Mouse (Mus musculus) heart, embryonic 13.5 days (tissue): Measurements from ENCODE around the gene Sash1. TPM values are rescaled to one million over a fixed set of nuclear protein-coding genes. Genes with fewer than 3 reads are reported as not detected.
A peak's percentile ranks its signal among the peaks of the same experiment; 100 is the strongest.

ENCODE experiments used
- ATAC-seq: fragments of 200-750 bp; cut with Nextera tagmentation; 2 replicates; pipeline ENCODE4 v1.8.0; 2017; ENCODE audit warnings: moderate TSS enrichment; ENCODE audit not compliant: insufficient number of reproducible peaks, low FRiP score, low TSS enrichment; ENCODE audit errors: extremely low read depth
- H3K27ac ChIP-seq: fragments of 300-500 bp; sonication (generic); replicated peaks from 2 replicates; pipeline ENCODE4 v1.5.1; 2015; ENCODE audit warnings: moderate library complexity, mild to moderate bottlenecking, inconsistent platforms
- H3K27me3 ChIP-seq: fragments of 300-500 bp; sonication (generic); replicated peaks from 2 replicates; pipeline ENCODE4 v1.6.1; 2015; ENCODE audit warnings: mild to moderate bottlenecking, inconsistent platforms
- H3K36me3 ChIP-seq: fragments of 300-500 bp; sonication (generic); 2 replicates; pipeline ENCODE4 v1.6.1; 2015; ENCODE audit warnings: mild to moderate bottlenecking, inconsistent platforms
- H3K4me1 ChIP-seq: fragments of 300-500 bp; sonication (generic); 2 replicates; pipeline ENCODE4 v1.6.1; 2015; ENCODE audit warnings: inconsistent platforms
- H3K4me2 ChIP-seq: fragments of 300-500 bp; sonication (generic); 2 replicates; pipeline ENCODE4 v1.6.1; 2015; ENCODE audit warnings: inconsistent platforms, mild to moderate bottlenecking, moderate library complexity
- H3K4me3 ChIP-seq: fragments of 300-500 bp; sonication (generic); 2 replicates; pipeline ENCODE4 v1.5.1; 2015; ENCODE audit warnings: moderate library complexity, mild to moderate bottlenecking, inconsistent platforms
- H3K9ac ChIP-seq: fragments of 300-500 bp; sonication (generic); 2 replicates; pipeline ENCODE4 v1.6.1; 2015; ENCODE audit warnings: inconsistent platforms, mild to moderate bottlenecking, moderate library complexity
- H3K9me3 ChIP-seq: fragments of 300-500 bp; sonication (generic); 2 replicates; pipeline ENCODE4 v1.6.1; 2016; ENCODE audit warnings: inconsistent platforms
- WGBS: fragments of 180-500 bp; shearing (Covaris S2); methylation state at CpG from one replicate; pipeline ENCODE4 v1.1.7; 2015; ENCODE audit warnings: mixed read lengths; 5-methylcytosine and 5-hydroxymethylcytosine counted together
- polyA plus RNA-seq: library from polyadenylated mRNA; unstranded; fragments of >200 nt; fragmentation: Nextera tagmentation; extraction: Ambion mirVana; gene quantifications from 2 replicates; pipeline ENCODE4 v1.2.1, GENCODE M21; 2015

The Sash1 gene
- polyA plus RNA-seq: 3.3 and 3.5 TPM in 2 replicates

DNA sequence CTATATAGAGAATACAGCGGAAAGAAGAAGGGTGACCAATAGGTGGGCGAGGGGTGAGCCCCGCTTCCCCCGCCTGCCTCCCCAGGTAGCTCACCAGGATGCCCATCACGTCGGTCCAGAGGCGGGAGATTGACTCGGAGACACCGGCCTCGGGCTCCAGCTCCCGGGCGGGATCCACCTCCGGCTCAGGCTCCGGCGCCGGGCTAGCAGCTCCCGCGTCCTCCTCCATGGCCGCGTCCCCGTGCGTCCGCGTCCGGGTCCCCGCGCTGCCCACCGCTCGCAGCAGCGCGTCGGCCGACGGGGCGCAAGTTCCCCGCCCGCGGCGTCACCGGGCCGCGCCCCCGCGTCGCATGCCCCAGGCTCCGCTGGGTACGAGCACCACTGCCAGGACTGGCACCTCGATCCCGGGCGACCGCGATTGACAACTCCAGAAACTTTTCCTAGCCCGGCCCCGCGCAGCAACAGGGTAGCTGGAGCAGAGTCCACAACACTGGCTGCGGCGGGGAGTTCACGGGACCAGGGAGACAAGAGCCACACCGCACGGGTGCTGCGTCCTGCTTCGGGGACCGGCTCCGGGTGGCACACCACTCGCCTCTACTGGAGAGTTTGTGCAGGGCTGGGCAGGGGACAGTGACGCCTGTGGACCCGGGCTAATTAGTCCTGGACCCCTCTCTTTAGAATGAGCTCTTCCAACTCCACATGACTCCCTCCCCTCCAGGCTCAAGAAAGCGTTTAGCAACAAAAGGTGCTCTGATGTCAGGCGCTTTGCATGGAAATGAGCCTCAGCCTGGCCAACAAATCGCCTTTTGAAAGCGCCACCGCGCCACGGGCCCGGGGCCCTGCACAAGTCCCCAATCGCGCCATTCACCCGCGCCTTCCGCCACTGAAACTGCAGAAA is at the start of gene Sash1:
Sash1 (minus strand) TSS at position 441 of the 898 bp plus-strand sequence.
- Histone ChIP-seq H3K36me3 (no peaks in the 10 kb centered on the region), H3K9me3 (no peaks in the 10 kb centered on the region), H3K27me3 (no peaks in the 10 kb centered on the region), H3K27ac (peak within 1 kb of the TSS; percentile 96), H3K4me3 (peak within 1 kb of the TSS; percentile 79), H3K9ac (peak within 1 kb of the TSS; percentile 88), H3K4me1 (peaks cover 34% of the 10 kb centered on the region), H3K4me2 (peak within 1 kb of the TSS; percentile 72)
- WGBS: under 1% methylated on average over 80 of the region's 80 CpGs
- peak; percentile 82; the same call in 1 of the 2 replicates for ATAC-seq

DNA sequence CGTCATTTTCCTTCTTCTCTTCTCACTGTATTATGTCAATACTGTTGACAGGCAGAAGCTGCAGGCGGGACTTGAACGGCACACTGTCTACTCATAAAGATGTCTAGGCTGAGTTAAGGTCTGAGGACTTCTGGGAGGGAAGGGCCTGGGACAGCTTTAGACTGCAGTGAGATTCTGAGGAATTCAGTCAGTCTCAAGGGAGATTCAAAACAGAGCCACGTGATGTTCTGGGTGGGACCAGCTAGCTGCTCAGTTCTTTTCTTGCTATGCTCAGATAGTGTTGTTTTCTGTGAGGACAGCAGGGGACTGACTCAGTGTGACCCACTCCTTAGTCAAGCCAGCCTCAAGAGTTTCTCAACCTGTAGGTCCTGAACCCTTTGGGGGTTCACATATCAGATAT is 49.7 kb upstream of the Sash1 start:
- H3K27ac ChIP-seq: no peak overlapping the region
- no peak overlapping the region for H3K9ac ChIP-seq
- H3K36me3 ChIP-seq: no peaks in the 10 kb centered on the region
- ATAC-seq: no peak
- WGBS: 43% methylated on average over 4 of the region's 4 CpGs
- no peak overlapping the region for H3K4me2 ChIP-seq
- H3K4me1 ChIP-seq: peaks cover 6% of the 10 kb centered on the region; the same call in 1 of the 2 replicates
- H3K4me3 ChIP-seq: no peak overlapping the region
- no peaks in the 10 kb centered on the region for H3K27me3 ChIP-seq
- no peaks in the 10 kb centered on the region for H3K9me3 ChIP-seq

DNA sequence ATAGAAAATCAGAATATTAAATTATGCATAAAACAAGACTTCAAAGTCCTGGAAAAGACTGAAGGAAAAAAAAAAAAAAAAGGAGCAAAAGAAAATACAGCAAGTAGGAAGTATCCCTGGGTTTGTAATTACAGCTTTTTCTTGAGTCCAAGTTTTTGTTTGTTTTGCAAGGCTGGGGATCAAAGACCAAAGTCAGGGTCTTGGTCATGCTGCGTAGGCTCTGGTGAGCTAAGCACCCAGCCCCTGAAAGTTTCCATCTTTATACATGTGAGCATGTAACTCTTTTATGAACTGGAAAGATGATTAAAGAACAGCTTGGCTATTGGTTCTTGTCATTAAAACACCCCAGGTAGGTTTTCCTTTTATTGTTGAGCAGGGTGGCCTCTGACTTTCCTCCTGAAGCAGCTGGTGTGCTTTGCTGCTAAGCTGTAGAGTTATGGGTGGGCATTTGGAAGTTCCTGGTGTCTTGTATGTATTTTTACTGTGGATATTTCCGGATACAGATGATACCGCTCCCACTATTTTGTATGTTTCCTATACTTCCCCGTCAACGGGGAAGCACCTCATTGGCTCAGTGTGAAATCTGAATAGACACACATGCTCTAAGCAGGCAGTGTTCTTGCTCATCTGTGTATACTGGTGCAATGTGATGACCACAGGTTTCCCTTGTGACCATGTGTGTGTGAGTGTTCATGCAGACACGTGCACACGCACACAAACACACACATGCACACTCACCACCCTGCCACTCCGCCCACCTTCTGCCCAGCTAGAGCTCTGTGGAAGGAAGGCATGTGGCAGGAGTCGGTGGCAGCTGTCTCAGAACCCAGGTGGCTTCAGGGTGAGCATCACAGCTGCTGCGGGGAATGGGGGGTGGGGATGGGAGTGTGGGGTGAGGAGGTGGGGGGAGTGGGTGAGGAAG is 47.8 kb upstream of the Sash1 start:
- Histone ChIP-seq H3K4me2 (no peak overlapping the region), H3K9ac (no peak overlapping the region), H3K9me3 (no peaks in the 10 kb centered on the region), H3K4me3 (no peak overlapping the region), H3K4me1 (peaks cover 6% of the 10 kb centered on the region; the same call in 1 of the 2 replicates), H3K36me3 (no peaks in the 10 kb centered on the region), H3K27ac (no peak overlapping the region), H3K27me3 (no peaks in the 10 kb centered on the region)
- no peak for ATAC-seq
- 78% methylated on average over 10 of the region's 10 CpGs for WGBS

DNA sequence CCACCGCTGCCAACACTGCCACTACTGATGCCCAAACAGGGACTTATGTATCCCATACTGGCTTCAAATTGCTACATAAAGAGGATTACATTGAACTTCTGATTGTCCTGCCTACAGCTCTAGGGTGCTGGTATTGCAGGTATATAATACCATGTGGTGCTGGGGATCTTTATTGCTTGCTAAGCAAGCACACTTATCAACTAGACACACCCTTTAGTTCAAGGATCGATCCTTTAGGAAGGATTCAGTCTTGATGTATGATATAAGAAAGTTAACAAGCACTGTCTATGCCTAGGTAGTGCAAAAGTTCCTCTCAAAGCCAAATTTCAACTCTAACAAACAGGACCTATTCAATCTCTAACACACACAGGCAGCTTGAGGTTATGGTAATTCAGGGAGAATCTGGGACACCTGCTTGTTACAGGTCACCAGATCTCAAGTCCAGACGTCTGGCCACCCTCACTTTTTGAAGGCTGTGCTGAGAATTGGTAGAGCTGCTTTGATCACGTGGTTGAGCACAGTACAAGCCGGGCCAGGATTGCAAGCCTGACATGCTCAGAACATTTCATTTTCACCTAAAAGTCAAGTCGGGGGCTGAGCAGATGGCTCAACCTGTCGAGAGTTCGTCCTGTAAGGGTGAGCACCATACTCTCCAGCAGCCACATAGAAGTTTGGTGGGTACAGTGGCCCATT is 45.8 kb upstream of the Sash1 start:
- Histone ChIP-seq H3K4me1 (peaks cover 6% of the 10 kb centered on the region; the same call in 1 of the 2 replicates), H3K9me3 (no peaks in the 10 kb centered on the region), H3K27me3 (no peaks in the 10 kb centered on the region), H3K4me3 (no peak overlapping the region), H3K36me3 (no peaks in the 10 kb centered on the region), H3K4me2 (no peak overlapping the region), H3K9ac (no peak overlapping the region), H3K27ac (no peak overlapping the region)
- 74% methylated on average over 8 of the region's 8 CpGs for WGBS
- no peak for ATAC-seq

DNA sequence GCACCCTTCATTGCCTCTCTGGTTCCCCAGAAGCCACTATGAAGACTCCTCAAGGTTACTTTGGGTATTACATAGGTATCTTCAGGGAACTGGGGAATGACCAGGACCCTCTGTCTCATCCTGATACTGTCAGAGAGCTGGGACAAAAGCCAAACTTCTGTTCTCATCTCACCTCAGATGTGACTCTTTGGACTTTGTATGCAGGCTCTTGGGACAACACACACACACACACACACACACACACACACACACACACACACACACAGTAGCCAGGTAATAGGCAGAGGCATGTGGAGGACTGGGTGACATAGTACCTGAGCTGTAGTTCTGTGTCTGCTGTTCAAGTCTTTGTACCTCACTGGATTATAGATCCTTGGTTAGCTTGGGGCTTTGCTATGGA is 44.8 kb upstream of the Sash1 start:
- H3K4me1 ChIP-seq: 0 out of 2 replicates have a peak, but pooled peaks cover 3% of the 10 kb centered on the region
- no peak overlapping the region for H3K27ac ChIP-seq
- H3K9ac ChIP-seq: no peak overlapping the region
- no peak for ATAC-seq
- H3K9me3 ChIP-seq: no peaks in the 10 kb centered on the region
- no peak overlapping the region for H3K4me2 ChIP-seq
- H3K27me3 ChIP-seq: no peaks in the 10 kb centered on the region
- no peak overlapping the region for H3K4me3 ChIP-seq
- H3K36me3 ChIP-seq: no peaks in the 10 kb centered on the region

DNA sequence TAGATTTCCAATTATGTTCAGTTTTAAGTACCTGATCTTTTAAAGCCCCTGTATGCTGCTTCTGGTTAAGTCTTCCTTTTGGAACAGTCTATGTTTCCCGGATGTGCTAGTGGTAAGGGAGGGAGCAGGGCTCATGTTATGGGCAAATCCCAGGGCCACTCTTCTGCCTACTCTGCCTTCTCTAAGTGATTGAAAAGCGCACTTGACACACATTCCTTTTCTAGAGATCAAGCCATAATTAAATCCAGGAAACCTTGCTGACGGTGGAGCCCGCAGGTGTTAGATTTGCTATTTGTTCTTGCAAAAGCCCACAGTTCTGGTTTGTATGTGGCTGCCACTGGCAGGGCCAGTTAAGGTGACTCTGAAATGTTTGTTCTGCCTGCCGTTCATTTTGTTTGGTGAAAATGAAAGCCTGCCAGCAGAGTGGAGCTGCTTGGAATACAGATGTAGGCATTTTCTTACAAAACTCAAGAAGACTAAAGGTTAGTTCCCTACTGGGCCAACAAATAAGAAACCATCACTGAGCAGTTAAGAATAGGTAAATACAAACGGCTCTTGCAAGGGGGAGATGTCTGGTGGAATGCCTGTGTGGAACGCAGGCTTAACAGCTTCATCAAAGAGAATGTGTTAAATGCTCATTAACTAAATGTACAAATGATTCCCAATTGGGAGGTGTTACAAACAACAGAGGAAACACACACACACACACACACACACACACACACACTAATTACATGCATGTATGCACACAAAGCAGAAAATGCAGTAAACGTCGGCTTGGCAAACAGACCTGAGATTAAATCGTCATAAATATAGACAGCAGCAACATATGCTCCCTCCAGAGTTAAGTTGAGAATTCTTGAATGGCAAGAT is 43.1 kb upstream of the Sash1 start:
- H3K4me1 ChIP-seq: peaks cover 6% of the 10 kb centered on the region
- H3K4me3 ChIP-seq: no peak overlapping the region
- no peaks in the 10 kb centered on the region for H3K9me3 ChIP-seq
- 71% methylated on average over 10 of the region's 10 CpGs for WGBS
- no peak overlapping the region for H3K9ac ChIP-seq
- no peaks in the 10 kb centered on the region for H3K36me3 ChIP-seq
- no peaks in the 10 kb centered on the region for H3K27me3 ChIP-seq
- ATAC-seq: no peak
- H3K27ac ChIP-seq: no peak overlapping the region
- no peak overlapping the region for H3K4me2 ChIP-seq

DNA sequence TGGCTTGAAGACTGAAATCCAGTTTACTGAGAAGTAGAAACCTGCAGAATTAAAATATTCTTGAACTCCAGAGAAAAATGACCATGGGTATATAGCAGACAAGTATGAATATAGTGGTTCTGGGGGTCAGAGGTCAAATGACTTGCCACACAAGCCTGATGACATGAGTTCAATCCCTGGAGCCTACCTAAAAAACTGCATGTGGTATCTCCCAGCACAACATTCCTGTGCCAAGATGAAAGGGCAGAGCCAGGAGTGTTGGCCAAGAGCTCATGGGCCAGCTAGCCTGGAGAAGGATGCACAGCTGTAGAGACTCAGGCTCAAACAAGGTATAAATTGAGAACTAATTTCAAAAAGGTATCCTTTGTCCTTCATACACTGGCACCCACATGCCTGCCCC is 42.4 kb upstream of the Sash1 start:
- H3K27ac ChIP-seq: no peak overlapping the region
- H3K27me3 ChIP-seq: no peaks in the 10 kb centered on the region
- H3K4me3 ChIP-seq: no peak overlapping the region
- H3K4me1 ChIP-seq: peaks cover 6% of the 10 kb centered on the region
- no peak for ATAC-seq
- no peaks in the 10 kb centered on the region for H3K9me3 ChIP-seq
- no peak overlapping the region for H3K9ac ChIP-seq
- H3K36me3 ChIP-seq: no peaks in the 10 kb centered on the region
- no peak overlapping the region for H3K4me2 ChIP-seq

DNA sequence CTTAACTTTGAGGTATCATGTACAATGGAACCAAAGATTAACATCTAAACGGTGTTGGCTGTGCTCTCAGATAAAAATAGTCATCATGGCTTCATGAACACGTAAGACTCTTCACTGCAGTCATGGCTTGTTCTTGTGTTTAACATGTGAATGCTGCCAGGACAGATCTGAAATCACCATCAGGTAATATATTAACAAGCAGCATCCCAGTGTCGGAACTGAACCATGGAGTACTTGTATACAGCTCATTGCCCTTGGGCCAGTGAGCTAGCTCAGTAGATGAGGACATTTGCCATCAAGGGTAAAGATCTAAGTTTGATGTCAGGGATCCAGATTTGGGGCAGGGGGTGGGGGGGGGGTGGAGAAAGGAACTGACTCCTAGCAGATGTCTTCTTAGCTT is 41.0 kb upstream of the Sash1 start:
- H3K9me3 ChIP-seq: no peaks in the 10 kb centered on the region
- no peak overlapping the region for H3K27ac ChIP-seq
- ATAC-seq: no peak
- peaks cover 6% of the 10 kb centered on the region for H3K4me1 ChIP-seq
- H3K27me3 ChIP-seq: no peaks in the 10 kb centered on the region
- no peak overlapping the region for H3K4me3 ChIP-seq
- WGBS: 78% methylated on average over 3 of the region's 3 CpGs
- H3K36me3 ChIP-seq: no peaks in the 10 kb centered on the region
- no peak overlapping the region for H3K9ac ChIP-seq
- no peak overlapping the region for H3K4me2 ChIP-seq

DNA sequence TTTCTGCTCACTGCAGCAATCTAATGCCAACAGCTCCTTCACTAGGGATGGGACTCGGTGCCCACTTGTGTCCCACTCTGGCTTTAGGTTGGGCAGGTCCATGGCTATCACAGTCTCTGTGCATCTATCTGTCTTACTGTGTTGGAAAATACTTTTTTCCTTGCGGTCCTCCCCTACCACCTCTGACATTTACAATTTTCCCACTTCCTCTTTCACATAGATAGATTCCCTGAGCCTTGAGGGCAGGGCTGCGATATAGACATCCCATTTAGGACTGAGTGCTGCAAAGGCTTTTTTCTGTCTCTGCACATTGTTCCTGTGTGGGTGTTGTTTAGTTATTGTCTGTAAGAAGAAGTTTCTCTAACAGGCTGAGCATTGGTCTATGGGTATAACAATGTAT is 40.4 kb upstream of the Sash1 start:
- ATAC-seq: no peak
- WGBS: 67% methylated on average over 3 of the region's 3 CpGs
- H3K4me3 ChIP-seq: no peak overlapping the region
- H3K36me3 ChIP-seq: no peaks in the 10 kb centered on the region
- H3K27me3 ChIP-seq: no peaks in the 10 kb centered on the region
- peaks cover 11% of the 10 kb centered on the region for H3K4me1 ChIP-seq
- no peak overlapping the region for H3K4me2 ChIP-seq
- H3K27ac ChIP-seq: no peak overlapping the region
- no peaks in the 10 kb centered on the region for H3K9me3 ChIP-seq
- no peak overlapping the region for H3K9ac ChIP-seq

DNA sequence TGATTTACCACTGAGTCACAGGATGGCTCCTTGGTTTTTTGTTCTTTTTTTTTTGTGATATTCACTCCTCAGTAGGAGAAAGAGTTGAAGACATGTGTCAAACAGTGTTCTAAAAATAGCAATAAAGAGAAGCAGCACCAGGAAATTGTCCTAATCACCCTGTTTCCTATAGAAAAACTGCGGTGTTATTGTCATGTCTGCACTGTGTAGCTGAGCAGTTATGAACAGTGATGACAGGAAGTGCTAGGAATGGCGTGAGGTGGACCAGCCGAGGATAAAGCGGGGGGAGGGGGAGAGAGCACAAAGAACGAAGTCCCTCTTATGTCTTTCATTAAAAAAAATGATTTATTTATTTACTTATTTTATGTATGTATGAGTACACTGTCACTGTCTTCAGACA is 39.4 kb upstream of the Sash1 start:
- peaks cover 14% of the 10 kb centered on the region for H3K4me1 ChIP-seq
- no peaks in the 10 kb centered on the region for H3K36me3 ChIP-seq
- no peak for ATAC-seq
- 35% methylated on average over 5 of the region's 5 CpGs for WGBS
- no peak overlapping the region for H3K27ac ChIP-seq
- H3K9ac ChIP-seq: no peak overlapping the region
- H3K4me2 ChIP-seq: no peak overlapping the region
- H3K27me3 ChIP-seq: no peaks in the 10 kb centered on the region
- H3K4me3 ChIP-seq: no peak overlapping the region
- H3K9me3 ChIP-seq: no peaks in the 10 kb centered on the region
